Mouse (Mus musculus): ENCODE measurements around the gene Endou.

The Endou gene

GRCm38 (mm10) chr15:97730365-97730764 is 774 bp downstream of the Endou start:
- in situ Hi-C loops (cut with MboI; ENCODE audit: unreplicated experiment in 2 of 2) = no loop called here

- in situ Hi-C loops (cut with MboI; ENCODE audit: unreplicated experiment in 2 of 2) = no loop called here
These were observed 2.3 kb downstream of the Endou start for GRCm38 (mm10) chr15:97728804-97729203.

GRCm38 (mm10) chr15:97728394-97728793 is 2.7 kb downstream of the Endou start:
- in situ Hi-C loops (cut with MboI; ENCODE audit: unreplicated experiment in 2 of 2) = no loop called here

- in situ Hi-C loops (cut with MboI; ENCODE audit: unreplicated experiment in 2 of 2) = no loop called here
These were observed 3.6 kb downstream of the Endou start for GRCm38 (mm10) chr15:97727520-97727919.

- in situ Hi-C loops (cut with MboI; ENCODE audit: unreplicated experiment in 2 of 2) = no loop called here
These were observed 4.1 kb downstream of the Endou start for GRCm38 (mm10) chr15:97727048-97727447.

GRCm38 (mm10) chr15:97726310-97726709 is 4.8 kb downstream of the Endou start:
- in situ Hi-C loops (cut with MboI; ENCODE audit: unreplicated experiment in 2 of 2) = no loop called here

- in situ Hi-C loops (cut with MboI; ENCODE audit: unreplicated experiment in 2 of 2) = no loop called here
These were observed 5.8 kb downstream of the Endou start for GRCm38 (mm10) chr15:97725198-97725785.

- in situ Hi-C loops (cut with MboI; ENCODE audit: unreplicated experiment in 2 of 2) = loop anchor here in 1 of 2 experiments (5.0 to 25.0 kb wide), 2 partner anchors 38 to 438 kb away; partner anchors contain the start of genes Asb8 and Ccdc184
These were observed 6.6 kb downstream of the Endou start for GRCm38 (mm10) chr15:97724346-97725197.

- in situ Hi-C loops (cut with MboI; ENCODE audit: unreplicated experiment in 2 of 2) = loop anchor here in 1 of 2 experiments (5.0 to 25.0 kb wide), 2 partner anchors 39 to 439 kb away; partner anchors contain the start of genes Asb8 and Ccdc184
These were observed 7.4 kb downstream of the Endou start for GRCm38 (mm10) chr15:97723536-97724345.

GRCm38 (mm10) chr15:97721008-97721701 is 10.0 kb downstream of the Endou start:
- in situ Hi-C loops (cut with MboI; ENCODE audit: unreplicated experiment in 2 of 2) = loop anchor here in 1 of 2 experiments (5.0 to 25.0 kb wide), 2 partner anchors 41 to 441 kb away; partner anchors contain the start of genes Asb8 and Ccdc184

GRCm38 (mm10) chr15:97720026-97720675 is 11.0 kb downstream of the Endou start:
- in situ Hi-C loops (cut with MboI; ENCODE audit: unreplicated experiment in 2 of 2) = loop anchor here in 1 of 2 experiments (5.0 to 25.0 kb wide), 2 partner anchors 42 to 442 kb away; partner anchors contain the start of genes Asb8 and Ccdc184

- in situ Hi-C loops (cut with MboI; ENCODE audit: unreplicated experiment in 2 of 2) = loop anchor here (5.0 to 25.0 kb wide), 6 partner anchors 58 to 443 kb away; partner anchors contain the start of genes Tmem106c (in 2 of the 2), Asb8 (in 1 of the 2), Ccdc184 (in 1 of the 2) and Slc48a1 (in 1 of the 2)
These were observed 11.6 kb downstream of the Endou start for GRCm38 (mm10) chr15:97719494-97719893.

- in situ Hi-C loops (cut with MboI; ENCODE audit: unreplicated experiment in 2 of 2) = loop anchor here (5.0 to 25.0 kb wide), 6 partner anchors 59 to 444 kb away; partner anchors contain the start of genes Tmem106c (in 2 of the 2), Asb8 (in 1 of the 2), Ccdc184 (in 1 of the 2) and Slc48a1 (in 1 of the 2)
These were observed 12.5 kb downstream of the Endou start for GRCm38 (mm10) chr15:97718535-97719155.

GRCm38 (mm10) chr15:97717861-97718534 is 13.1 kb downstream of the Endou start:
- in situ Hi-C loops (cut with MboI; ENCODE audit: unreplicated experiment in 2 of 2) = loop anchor here (5.0 to 25.0 kb wide), 6 partner anchors 59 to 444 kb away; partner anchors contain the start of genes Tmem106c (in 2 of the 2), Asb8 (in 1 of the 2), Ccdc184 (in 1 of the 2) and Slc48a1 (in 1 of the 2)

GRCm38 (mm10) chr15:97716782-97717181 is 14.4 kb downstream of the Endou start:
- in situ Hi-C loops (cut with MboI; ENCODE audit: unreplicated experiment in 2 of 2) = loop anchor here (5.0 to 25.0 kb wide), 6 partner anchors 61 to 446 kb away; partner anchors contain the start of genes Tmem106c (in 2 of the 2), Asb8 (in 1 of the 2), Ccdc184 (in 1 of the 2) and Slc48a1 (in 1 of the 2)

GRCm38 (mm10) chr15:97715734-97716133 is 15.4 kb downstream of the Endou start:
- in situ Hi-C loops (cut with MboI; ENCODE audit: unreplicated experiment in 2 of 2) = loop anchor here (5.0 to 25.0 kb wide), 6 partner anchors 62 to 447 kb away; partner anchors contain the start of genes Tmem106c (in 2 of the 2), Asb8 (in 1 of the 2), Ccdc184 (in 1 of the 2) and Slc48a1 (in 1 of the 2)

- in situ Hi-C loops (cut with MboI; ENCODE audit: unreplicated experiment in 2 of 2) = loop anchor here (5.0 to 25.0 kb wide), 6 partner anchors 62 to 447 kb away; partner anchors contain the start of genes Tmem106c (in 2 of the 2), Asb8 (in 1 of the 2), Ccdc184 (in 1 of the 2) and Slc48a1 (in 1 of the 2)
These were observed 16.1 kb downstream of the Endou start for GRCm38 (mm10) chr15:97715083-97715482.
